Mouse (Mus musculus) myocyte (in vitro differentiated cells): Measurements from ENCODE around the gene Cflar.
"Not testable (repeated sequence)": the region's sequence is repeated elsewhere in the genome, so short reads cannot be mapped to it uniquely, and the experiment has no call there.

ENCODE experiments used
- E2F4 ChIP-seq: IDR thresholded peaks from one replicate; pipeline ENCODE4 v1.6.1; 2011; ENCODE audit warnings: mild to moderate bottlenecking, control low read depth, moderate library complexity; ENCODE audit not compliant: insufficient read depth
- MAX ChIP-seq: IDR thresholded peaks from one replicate; pipeline ENCODE4 v1.6.1; 2011; ENCODE audit warnings: low read depth, mild to moderate bottlenecking, control low read depth
- MYOD1 ChIP-seq, 3 experiments: IDR thresholded peaks; one replicate each; pipeline ENCODE4 v1.6.1; 2011; ENCODE audit warnings: control low read depth in 2 of 3, low read depth in 2 of 3, mild to moderate bottlenecking in 2 of 3, moderate library complexity in 1 of 3; ENCODE audit not compliant: insufficient read length in 2 of 3, control insufficient read depth in 1 of 3
- POLR2A ChIP-seq: IDR thresholded peaks from one replicate; pipeline ENCODE4 v1.6.1; 2011; ENCODE audit warnings: low read depth, mild to moderate bottlenecking, control low read depth, moderate library complexity; ENCODE audit not compliant: insufficient read length
- REST ChIP-seq: IDR thresholded peaks from one replicate; pipeline ENCODE4 v1.6.1; 2011; ENCODE audit warnings: mild to moderate bottlenecking, control low read depth, moderate library complexity; ENCODE audit not compliant: insufficient read depth, insufficient read length

DNA sequence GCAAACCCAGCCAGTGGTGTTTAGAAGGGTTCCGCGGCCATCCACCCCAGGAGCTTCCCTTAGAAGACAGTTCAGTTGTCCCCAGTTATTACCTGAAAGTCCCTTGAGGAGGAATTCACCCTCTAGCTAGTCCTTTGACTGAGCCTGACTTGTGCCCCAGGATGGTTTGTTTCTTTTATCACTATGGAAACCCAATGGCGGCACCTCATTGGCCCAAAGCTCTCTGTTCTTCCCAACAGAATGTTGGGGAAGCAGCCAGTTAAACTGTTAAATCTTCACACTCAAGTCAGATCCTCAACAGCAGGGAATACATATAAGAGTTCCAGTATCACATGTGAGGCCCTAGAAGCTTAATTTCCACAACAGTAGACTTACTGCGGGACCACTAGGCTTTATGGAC lies 15.5 kb upstream of the Cflar start, which contains the start of gene Als2cr12:
- TF ChIP-seq POLR2A; MYOD1 (IDR thresholded peaks at IDR 0.05; ENCODE audit: control insufficient read depth in 1 of 3, insufficient read length in 2 of 3, low read depth in 2 of 3); E2F4; MAX; REST: not testable (repeated sequence)
